Mouse (Mus musculus) myocyte (in vitro differentiated cells): ENCODE data around the gene 2410131K14Rik.

Source experiments
- CEBPB ChIP-seq: IDR thresholded peaks from 2 replicates; pipeline ENCODE4 v1.6.1; 2011; ENCODE audit warnings: mild to moderate bottlenecking, moderate library complexity; ENCODE audit not compliant: poor library complexity, insufficient read depth, severe bottlenecking
- E2F4 ChIP-seq: IDR thresholded peaks from one replicate; pipeline ENCODE4 v1.6.1; 2011; ENCODE audit warnings: mild to moderate bottlenecking, control low read depth, moderate library complexity; ENCODE audit not compliant: insufficient read depth
- MAX ChIP-seq: IDR thresholded peaks from one replicate; pipeline ENCODE4 v1.6.1; 2011; ENCODE audit warnings: low read depth, mild to moderate bottlenecking, control low read depth
- MYOG ChIP-seq, 3 experiments: IDR thresholded peaks; one replicate each; pipeline ENCODE4 v1.6.1; 2011; ENCODE audit warnings: control low read depth in 2 of 3, low read depth in 2 of 3, mild to moderate bottlenecking in 2 of 3; ENCODE audit not compliant: insufficient read length in 2 of 3, control insufficient read depth in 1 of 3, insufficient read depth in 1 of 3
- POLR2A ChIP-seq: IDR thresholded peaks from one replicate; pipeline ENCODE4 v1.6.1; 2011; ENCODE audit warnings: low read depth, mild to moderate bottlenecking, control low read depth, moderate library complexity; ENCODE audit not compliant: insufficient read length
- POLR2AphosphoS2 ChIP-seq: IDR thresholded peaks from one replicate; pipeline ENCODE4 v1.6.1; 2011; ENCODE audit warnings: low read depth, control low read depth; ENCODE audit not compliant: insufficient read length
- SRF ChIP-seq: IDR thresholded peaks from one replicate; pipeline ENCODE4 v1.6.1; 2011; ENCODE audit warnings: low read depth; ENCODE audit not compliant: control insufficient read depth, insufficient read length
- TCF12 ChIP-seq: IDR thresholded peaks from one replicate; pipeline ENCODE4 v1.6.1; 2011; ENCODE audit warnings: mild to moderate bottlenecking, control low read depth; ENCODE audit not compliant: poor library complexity, insufficient read depth, severe bottlenecking
- USF1 ChIP-seq: IDR thresholded peaks from one replicate; pipeline ENCODE4 v1.6.1; 2011; ENCODE audit warnings: low read depth, mild to moderate bottlenecking, control low read depth, moderate library complexity

GRCm38 (mm10) chr5:118266309-118266708, 21.3 kb downstream of the 2410131K14Rik start:
- TF ChIP-seq TCF12 (no peak), E2F4 (no peak), MYOG (IDR thresholded peaks at IDR 0.05; ENCODE audit: control insufficient read depth in 1 of 3, insufficient read depth in 1 of 3, insufficient read length in 2 of 3, low read depth in 2 of 3) (no peak), POLR2A (no peak), CEBPB (no peak), SRF (no peak), POLR2AphosphoS2 (no peak), USF1 (no peak), MAX (no peak)
